Mouse (Mus musculus) cortical plate, adult 2 months (tissue): ENCODE results near the gene Klk5.

ENCODE experiments used
- CTCF ChIP-seq: fragments of 200-500 bp; IDR thresholded peaks from 2 replicates; pipeline ENCODE4 v1.5.1; 2011; ENCODE audit warnings: mild to moderate bottlenecking, control low read depth, low read length; ENCODE audit not compliant: insufficient read depth; ENCODE audit errors: extremely low read depth
- POLR2A ChIP-seq: fragments of 200-500 bp; IDR thresholded peaks from 2 replicates; pipeline ENCODE4 v1.6.1; 2011; ENCODE audit warnings: mild to moderate bottlenecking, low read length, control low read depth; ENCODE audit not compliant: insufficient read depth; ENCODE audit errors: extremely low read depth

GRCm38 (mm10) chr7:43880912-43881311 lies 39.1 kb downstream of the Klk5 start, which contains the start of gene Klk4:
- TF ChIP-seq CTCF (no peak), POLR2A (no peak)
